Mouse (Mus musculus) adrenal gland, postnatal 4 days (tissue): ENCODE measurements around the gene Stat5a. TPM values are rescaled to one million over a fixed set of nuclear protein-coding genes. Genes with fewer than 3 reads are reported as not detected.
A peak's percentile ranks its signal among the peaks of the same experiment; 100 is the strongest.

Experiments used
- DNase-seq, 2 experiments: peaks; one replicate each; pipeline ENCODE4 v3.0.0; 2021 to 2022; ENCODE audit warnings: low spot score in 2 of 2, mixed read lengths in 2 of 2
- total RNA-seq, 2 experiments: library from RNA; stranded (reverse); gene quantifications; 2 replicates each; pipeline ENCODE4 v1.2.3; 2021

Stat5a gene
- total RNA-seq, 2 experiments from 2014 or later: 34.1 to 42.1 TPM

DNA sequence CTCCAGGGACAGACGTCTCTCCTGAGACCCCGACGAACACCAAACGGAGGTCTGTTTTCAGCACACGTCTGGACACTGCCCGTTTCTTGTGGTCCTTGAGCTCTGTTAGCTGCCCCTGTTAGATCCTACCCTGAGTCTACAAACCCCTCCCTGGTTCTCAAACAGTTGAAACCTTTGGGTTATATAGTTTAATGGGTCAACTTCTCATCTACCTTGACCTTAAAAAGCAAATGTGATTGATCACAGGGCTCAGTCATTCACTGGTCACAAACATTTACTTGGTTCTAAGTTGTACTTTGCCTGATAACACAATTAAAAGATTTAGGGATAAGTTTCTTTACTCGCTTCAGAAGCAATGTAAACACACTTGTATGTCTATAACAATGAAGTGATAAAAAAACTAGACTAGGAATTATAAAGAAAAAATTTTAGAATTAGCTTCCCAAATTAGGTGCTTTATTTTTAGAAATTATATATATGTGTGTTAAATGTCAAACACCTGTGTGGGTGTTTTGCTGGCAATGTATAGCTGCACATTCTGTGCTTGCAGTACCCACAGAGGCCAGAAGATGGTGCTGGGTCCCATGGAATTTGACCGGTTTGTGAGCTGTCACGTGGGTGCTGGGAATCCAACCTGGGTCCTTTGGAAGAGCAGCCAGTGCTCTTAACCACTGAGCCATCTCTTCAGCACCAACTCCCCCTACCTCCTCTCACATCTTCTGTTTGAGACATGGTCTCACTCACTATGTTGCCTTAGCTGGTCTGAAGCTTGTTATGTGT lies 22.0 kb upstream of the Stat5a start:
- DNase-seq: no peak

DNA sequence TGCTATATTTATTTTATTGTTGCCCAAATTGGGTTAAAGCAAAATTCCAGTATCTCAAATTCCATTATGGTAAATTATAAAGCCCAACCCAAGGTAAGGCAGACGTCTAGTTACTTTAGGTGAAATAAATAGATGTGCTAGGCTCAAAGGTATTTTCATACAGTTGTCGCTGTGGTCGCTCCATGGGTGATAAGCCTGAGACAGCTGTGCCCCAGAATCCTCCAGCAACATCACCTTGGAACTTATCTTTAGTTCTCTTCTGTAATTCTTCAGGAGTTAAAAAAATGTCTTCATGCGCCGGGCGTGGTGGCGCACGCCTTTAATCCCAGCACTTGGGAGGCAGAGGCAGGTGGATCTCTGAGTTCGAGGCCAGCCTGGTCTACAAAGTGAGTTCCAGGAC lies 20.3 kb upstream of the Stat5a start:
- DNase-seq: no peak

DNA sequence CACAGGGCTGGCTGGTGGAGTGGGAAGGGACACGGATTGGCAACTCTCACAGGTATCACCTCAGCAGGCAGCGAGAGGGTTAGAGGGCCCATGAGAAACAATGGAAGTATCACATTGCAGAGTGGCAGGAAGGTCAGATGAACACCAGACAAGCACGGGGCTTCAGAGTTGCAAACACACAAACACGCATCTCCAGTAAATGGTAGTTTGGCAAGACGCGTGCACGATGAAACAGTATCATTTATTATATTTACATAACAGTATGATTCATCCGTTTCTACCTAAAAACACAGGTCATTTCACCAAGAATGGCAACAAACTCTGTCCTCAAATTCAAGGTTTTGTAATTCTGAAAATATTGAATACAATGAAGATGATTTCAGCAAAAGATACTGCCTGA lies 19.6 kb upstream of the Stat5a start:
- no peak for DNase-seq

DNA sequence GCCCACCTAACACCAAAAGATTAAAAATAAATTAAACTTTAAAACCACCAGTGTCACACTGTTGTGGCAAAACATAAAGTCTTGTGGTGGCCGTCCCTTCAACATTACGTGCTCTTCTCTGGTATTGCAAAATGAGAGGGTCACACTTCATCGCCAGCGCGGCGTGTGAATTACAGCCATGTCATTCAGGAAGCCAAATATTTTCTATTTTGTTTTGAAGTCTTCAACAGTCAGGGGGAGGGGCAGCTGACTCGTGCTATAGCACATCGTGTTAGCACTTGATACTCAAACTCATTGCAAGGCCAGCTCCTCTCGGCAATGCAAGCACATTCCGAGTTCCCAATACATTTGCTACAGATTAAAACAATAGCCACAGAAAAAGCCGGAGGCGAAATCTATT lies 18.3 kb upstream of the Stat5a start:
- DNase-seq: no peak

DNA sequence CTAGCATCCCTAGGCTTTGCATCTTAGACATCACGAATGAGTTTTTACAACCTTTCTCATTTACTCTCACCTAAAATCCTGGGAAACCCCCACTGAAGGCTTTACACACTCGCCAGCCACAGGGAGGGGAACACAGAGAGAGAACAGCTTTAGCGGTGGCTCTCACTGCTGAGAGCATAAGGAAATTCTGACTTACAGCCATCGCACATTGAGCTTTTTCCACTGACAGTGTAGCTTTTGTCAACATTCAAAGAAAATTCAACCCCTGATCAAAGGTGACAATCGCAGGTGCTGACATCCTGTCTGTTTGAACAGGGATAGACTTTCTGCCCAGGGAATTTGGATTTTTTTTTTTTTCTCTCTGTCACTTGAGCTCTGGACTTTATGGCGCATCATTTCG lies 17.1 kb upstream of the Stat5a start:
- no peak for DNase-seq

DNA sequence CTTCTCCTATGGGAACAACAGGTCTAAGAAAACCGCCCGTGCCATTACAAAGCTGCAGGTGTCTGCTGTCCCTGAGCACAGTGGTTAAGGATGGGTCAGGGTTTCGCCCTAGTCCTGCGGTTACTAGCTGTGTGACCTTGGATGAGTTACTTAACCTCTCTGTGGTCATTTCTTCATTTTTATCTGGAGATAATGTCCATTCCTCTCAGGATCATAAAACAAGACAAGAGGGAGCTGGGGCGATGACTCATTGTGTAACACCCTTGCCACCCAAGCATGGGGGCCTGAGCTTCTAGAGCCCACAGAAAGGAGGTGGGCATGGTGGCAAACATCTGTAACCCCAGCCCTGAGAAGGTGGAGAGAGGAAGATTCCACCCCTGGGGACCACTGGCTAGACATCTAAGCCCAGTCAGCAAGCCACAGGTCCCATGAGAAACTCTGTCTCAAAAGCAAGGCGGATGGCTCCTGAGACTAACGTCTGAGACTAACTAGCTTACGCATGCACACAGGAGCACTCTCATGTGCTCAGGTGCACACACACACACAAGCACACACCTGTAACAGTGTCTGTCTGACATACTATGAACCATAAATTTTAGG lies 16.0 kb upstream of the Stat5a start:
- no peak for DNase-seq

DNA sequence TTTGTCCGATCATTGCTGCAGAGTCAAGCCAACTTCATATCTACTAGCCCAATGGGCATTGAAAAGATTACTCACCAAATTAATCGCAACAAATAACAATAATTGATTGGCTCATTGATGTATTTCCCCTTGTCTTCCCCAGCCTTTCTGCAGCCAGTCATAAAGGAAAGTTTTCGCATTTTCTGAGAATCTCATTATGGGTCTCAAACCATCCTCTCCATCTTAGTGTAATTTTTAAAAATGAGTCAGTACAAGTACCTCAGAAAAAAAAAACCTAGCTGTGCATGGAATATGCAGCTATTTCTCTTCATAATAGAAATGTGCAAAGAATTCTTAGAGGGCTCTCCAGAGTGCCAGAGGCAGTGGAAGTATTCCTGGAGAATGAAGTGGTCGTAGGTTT lies 15.0 kb upstream of the Stat5a start:
- DNase-seq: no peak

DNA sequence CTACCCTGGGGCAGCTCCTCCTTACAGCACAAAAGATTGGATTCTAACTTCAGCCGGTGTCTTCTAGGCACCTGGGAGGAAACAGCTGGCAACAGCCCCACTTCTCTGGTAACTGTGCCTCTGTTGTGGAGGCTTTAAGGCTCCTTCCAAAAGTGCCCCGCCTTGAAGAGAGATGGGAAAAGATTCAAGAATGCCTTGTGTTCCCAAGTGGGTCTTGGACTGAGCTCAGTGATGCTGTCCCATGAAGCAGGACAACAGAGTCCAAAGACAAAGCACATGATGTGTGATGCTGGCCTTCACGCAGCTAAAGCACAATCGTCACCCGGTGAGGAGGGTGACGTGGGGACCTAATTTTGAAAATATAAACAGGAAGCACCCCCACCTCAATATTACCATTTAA lies 13.4 kb upstream of the Stat5a start:
- DNase-seq: no peak

DNA sequence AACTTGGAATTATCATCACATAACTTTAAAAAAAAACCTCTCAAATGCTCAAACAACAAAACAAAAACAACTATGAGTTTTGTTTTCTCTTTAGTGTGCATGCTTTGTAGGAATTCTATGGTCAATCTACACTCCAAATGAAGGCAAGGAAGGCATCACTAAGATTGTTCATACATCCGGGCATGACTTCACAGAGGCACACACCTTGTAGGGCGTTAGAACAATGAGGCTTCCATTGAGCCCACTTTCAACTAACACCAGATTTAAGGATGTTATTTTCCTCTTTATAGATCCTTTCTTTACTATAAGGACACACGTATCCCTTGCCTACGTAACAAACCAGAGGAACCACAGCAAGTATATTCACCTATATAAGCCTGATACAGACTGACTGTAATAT lies 11.6 kb upstream of the Stat5a start:
- DNase-seq: no peak

DNA sequence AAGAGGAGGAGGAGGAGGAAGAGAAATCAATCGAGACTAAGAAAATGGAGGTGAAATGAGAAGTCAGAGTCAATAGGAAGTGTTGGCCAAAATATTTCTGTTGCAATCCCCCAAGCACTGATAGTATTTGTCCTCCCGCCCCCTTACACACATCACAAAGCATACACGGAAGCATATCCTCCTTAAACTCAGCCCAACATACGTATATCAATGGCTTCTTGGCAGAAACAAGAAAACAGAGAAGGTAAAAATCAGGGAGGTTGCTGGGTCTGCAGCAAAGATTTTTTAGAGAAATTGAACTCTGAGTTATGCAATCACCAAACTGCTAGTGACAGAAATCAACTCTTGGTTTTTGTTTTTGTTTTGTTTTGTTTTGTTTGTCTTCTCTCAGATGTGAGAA lies 11.1 kb upstream of the Stat5a start:
- no peak for DNase-seq

DNA sequence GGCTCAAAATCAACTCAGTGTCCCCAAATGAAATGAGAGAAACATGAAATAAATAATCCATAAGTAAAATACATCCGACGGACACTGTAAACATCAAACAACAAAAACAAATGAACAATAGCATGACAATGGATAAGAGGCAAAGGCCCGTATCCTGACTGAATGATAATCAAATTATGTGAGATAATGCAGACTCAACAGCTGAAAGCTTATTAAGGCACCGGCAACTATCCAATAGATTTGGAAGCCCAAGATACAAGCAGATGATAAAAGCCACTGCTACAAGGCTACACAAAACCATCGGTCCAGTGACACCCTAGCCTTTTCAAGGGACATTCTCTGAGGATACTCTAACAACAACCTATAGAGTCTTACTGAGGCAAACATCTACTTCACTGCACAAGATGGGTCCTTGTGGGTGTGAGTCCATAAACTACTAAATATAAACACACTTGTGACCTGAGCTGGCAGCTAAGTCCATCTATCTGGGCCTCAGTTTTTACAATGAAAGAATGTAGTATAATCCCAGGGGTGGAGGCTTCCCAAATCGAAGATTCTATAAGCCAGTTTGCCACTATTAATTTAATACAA lies 10.3 kb upstream of the Stat5a start:
- no peak for DNase-seq

DNA sequence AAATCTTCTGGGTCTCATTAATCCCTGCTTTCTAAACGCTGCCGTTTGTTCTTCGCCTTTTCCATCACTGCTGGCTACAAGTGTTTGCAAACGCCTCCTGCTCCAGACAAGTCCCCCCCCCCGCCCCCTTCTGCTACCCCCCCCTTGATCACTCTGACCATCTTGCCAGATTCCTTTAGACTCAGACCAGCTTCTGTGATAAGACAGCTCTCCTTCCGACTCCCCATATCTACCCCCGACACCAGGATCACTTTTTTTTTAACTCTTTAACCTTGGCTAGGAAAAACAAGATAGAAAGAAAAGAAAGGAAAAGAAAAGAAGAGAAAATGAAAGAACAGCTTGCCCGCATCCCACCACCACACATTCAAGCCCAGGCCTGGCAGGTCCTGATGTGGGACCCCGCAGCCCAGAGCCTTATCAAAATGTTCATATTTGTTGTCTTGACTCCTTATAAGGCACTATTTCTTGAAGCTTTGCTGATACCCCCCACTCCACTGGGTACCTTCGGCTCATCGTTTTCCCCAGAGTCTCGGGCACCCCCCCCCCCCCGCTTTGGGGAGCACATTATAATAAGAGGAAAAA lies 9.6 kb upstream of the Stat5a start:
- no peak for DNase-seq

DNA sequence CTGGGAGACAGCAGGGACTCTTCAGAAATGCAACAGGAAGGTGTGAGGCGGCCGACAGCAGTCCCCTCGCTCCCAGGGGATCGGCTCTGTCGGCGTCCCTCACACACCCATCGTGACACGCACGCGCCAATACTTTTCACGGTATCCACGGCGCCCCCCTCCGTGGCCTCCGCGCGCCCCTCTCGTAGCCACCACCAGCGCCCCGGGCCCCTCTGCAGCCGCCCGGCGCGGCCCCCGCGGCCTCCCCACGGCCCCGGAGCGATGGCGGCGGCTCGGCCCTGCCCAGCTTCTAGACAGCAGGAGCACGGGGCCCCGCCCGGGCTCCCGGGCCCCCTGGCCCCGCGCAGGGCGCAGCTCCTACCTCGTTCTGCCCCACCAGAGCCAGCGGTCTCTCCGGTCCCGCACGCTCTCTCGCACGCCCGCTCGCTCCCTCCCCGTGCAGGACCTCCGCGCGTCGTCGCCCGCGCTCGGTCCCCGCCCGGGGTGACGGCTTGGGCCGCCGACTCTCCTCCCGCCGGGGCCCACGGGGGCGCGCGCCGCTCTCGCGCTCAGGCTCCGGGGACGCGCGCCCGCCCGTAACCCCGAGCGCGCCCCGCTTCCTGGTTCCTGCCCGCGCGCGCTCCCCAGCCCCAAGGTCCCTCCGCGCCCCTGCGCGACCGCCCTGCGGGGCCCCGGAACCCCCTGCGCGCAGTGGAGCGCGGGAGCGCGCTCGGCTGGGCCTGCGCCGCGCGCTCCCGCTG lies 8.9 kb upstream of the Stat5a start, which contains the start of gene Stat5b:
Gene Stat5b, minus strand, starts transcription at position 687 of the 740 bp plus-strand sequence.
- peak in 1 of 2 experiments; percentile 57 for DNase-seq

DNA sequence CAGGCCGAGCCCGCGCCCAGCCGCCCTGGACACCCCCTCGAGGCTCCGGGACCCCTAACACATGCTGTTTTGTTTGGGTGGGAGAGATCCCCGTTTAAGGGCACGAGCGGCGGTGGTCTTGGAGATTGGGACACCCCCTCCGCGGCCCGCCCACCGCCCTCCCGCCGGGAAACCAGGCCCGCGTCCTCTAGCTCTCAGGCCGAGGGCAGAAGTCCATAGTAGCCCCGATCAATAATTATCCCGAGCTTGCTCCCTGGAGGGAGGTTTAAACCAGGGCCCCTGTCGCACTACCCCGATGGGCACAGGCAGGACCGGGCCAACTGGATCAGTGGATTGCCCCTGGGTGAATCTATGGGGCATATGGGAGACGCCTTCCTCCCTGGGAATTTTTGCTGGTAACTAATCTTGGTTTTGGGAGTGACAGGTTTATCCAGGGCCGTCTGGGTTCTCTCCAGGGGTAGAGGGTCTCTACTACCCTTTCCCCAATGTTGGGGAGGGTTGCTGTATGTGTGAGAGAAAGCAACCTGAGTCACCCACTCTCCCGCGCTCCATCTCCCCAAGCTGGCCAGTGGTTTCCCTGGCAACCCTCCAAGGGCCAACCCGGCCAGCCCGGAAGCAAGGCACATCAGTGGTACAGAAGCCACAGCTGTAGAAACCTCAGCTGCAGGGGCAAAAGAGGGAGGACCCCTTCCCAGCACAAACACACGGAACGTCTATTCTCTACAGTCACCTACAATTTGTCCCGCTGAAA lies 8.2 kb upstream of the Stat5a start:
- DNase-seq: peak; percentile 33 to 66

DNA sequence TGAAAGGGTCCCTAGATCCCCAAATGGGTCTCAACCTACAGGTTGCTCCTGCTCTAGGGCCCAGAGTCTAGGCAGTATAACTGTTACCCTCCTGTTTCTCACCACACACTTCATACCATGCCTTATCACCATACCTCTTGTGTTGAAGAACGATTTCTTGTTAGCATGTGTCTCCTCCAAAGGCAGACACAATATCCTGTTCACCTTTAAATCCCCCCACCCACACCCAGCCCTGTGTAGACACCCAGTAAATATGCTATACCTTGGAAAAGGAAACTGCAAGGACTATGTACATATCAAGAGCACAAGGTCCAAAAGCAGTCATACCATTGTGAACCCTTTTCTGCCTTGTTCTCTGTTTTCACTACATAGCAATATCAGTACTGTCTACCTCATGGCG lies 7.1 kb upstream of the Stat5a start:
- DNase-seq: no peak

DNA sequence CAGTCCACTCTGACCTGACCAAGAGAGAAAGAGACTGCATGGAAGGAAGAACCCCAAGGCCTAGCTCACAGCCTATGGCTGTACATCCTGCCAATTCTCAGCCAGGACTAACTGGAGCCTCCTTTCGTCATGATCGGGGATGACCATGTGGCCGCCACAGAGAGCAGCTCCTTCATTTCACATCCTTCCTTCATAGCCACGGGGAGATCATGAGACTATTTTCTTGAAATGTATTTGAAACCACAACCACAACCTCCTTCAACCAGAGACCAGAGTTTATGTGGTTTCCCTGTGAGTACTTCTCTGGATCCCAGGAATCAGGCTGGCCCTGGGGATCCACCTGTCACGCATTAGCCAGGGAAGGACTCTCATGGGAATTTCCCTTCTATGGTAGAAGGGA lies 6.1 kb upstream of the Stat5a start:
- no peak for DNase-seq

DNA sequence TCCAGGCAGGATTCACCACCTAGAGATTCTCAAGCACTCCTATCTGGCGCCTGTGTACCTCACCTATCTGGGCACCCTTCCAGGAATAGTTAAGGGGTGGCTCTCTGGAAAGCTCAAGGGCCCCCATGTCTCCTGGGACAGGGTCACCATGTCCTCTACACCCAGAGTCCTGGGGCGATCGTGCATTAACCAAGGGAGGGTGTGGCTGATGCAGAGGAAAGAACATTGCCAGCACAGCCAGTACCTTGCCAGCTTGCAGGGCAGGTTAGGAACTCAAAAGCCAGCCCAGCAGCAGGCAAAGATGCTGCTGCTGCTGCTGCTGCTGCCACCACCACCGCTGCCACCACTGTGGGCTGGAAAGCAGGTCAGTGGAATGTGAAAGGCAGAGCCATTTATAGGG lies 4.9 kb upstream of the Stat5a start:
- no peak for DNase-seq

DNA sequence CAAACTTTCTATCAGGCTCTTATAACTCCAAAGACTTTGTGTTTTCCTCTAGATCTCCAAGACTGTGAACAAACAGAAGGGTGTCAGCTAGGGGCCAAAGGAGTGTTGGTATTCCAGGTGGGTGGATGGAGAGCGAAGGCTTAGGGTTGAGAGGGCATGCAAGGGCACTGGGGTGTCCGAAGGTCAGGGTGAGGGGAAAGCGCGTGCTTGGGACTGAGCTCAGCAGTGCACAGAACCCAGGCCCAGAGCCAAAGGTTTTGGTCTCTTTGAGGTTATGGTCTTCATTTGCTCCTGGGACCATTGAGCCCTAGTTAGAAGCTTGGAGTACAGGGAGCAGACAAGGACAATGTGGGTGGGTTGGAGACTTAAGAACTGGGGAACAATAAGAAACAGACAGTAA lies 4.0 kb upstream of the Stat5a start:
- no peak for DNase-seq

DNA sequence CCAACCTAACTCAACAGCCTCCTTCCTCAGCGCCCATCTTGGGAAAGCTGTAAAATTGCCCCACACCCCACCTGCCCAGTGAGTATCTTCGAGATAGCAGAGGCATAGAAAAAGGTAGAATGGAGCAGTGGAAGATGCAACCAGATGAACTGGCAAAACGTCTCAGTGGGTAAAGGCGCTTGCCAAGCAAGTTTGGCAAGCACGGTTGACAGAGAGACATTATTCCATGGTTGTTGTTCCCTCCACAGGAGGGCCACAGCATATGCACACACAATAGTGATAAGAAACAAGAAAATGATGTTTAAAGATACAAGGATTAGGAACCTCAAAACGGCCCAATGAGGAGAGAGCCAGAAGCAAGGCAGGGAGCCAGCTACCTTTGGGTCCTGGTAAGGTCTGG lies 1.2 kb upstream of the Stat5a start:
- DNase-seq: no peak

DNA sequence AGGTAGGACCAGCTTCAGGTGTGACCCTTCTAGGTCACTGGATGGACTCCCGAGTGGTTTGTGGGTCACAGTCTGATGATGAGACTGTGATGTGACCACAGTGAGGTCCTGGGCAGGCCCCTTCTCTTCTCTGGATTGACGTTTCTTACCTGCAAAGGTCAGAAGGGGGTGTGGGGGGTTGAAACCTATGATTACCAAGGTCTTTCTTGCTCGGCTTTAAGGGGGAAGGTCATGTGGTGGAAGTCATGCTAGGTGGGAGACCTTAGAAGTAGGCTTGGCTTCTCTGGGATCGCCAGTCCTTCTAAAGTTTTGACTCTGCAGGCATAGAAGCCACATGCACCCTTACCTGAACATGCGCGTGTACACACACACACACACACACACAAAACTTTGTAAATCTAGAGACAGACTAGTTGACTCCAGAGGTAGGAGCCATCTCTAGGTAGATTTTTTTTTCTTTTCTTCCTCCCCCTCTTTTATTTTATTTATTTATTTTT lies 476 bp downstream of the Stat5a start:
- no peak for DNase-seq
